Mouse (Mus musculus): ENCODE results near the gene Ngef.

DNA sequence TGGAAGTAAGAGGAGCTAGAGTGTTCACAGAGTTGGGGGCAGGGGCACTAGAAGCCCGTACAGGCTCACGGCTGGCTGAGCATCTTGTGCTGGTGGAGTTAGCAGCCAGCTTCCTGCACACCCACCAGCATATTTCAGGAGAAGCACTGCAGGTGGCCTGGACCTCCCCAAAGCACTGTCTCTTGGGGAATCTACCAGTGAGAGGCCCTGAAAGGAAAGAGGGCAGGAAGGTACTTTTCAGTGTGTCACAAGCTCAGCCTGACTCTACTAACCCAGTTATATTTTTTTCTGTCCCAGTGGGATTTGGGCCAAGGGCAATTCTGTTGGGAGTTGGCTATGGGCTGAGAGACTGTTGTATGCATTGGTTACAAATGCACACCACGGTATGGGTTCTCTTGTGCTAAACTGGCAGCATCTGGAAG is 48.2 kb upstream of the Ngef start:
- TF ChIP-seq POLR2A (IDR thresholded peaks at IDR 0.05; ENCODE audit: borderline replicate concordance, control insufficient read depth, low read depth, low read length) (no peak), CTCF (IDR thresholded peaks at IDR 0.05; ENCODE audit: control insufficient read depth, insufficient read depth, low read length) (no peak)
